Mouse (Mus musculus): Measurements from ENCODE around the gene Zfp91. TPM values are rescaled to one million over a fixed set of nuclear protein-coding genes. Genes with fewer than 3 reads are reported as not detected.
"Not testable (repeated sequence)": the region's sequence is repeated elsewhere in the genome, so short reads cannot be mapped to it uniquely, and the experiment has no call there.

Gene Zfp91
- polyA plus RNA-seq, 1 experiment from 2014 or later = 10.3 TPM

- ATAC-seq (ENCODE audit: insufficient number of reproducible peaks, insufficient read depth, low FRiP score, low read depth) = no peak
- Histone ChIP-seq H3K9ac (ENCODE audit: low read length) (no peak overlapping the region), H3K9me3 (ENCODE audit: control insufficient read depth, low read length) (no peaks in the 10 kb centered on the region), H3K36me3 (ENCODE audit: control insufficient read depth, insufficient read depth, low read length) (peaks cover 26% of the 10 kb centered on the region), H3K4me1 (ENCODE audit: control insufficient read depth in 2 of 2, insufficient read depth in 2 of 2, low read length in 2 of 2) (no peaks in the 10 kb centered on the region), H3K27me3 (ENCODE audit: control insufficient read depth, insufficient read depth, low read length) (no peaks in the 10 kb centered on the region), H3K4me2 (ENCODE audit: low read length) (no peak overlapping the region), H3K4me3 (ENCODE audit: control insufficient read depth in 1 of 2, insufficient read depth in 1 of 2, low read depth in 1 of 2, low read length in 2 of 2) (no peak overlapping the region), H3K27ac (replicated peaks in 1 of 2; ENCODE audit: control insufficient read depth in 1 of 2, insufficient read depth in 1 of 2, low read depth in 2 of 2, low read length in 2 of 2) (no peak overlapping the region)
- WGBS = 86% methylated on average over 2 of the region's 2 CpGs
These were observed 36.3 kb downstream of the Zfp91 start for GRCm38 (mm10) chr19:12759656-12760055.

- Histone ChIP-seq H3K4me1 (ENCODE audit: control insufficient read depth in 2 of 2, insufficient read depth in 2 of 2, low read length in 2 of 2) (no peaks in the 10 kb centered on the region), H3K4me2 (ENCODE audit: low read length) (no peak overlapping the region), H3K9ac (ENCODE audit: low read length) (no peak overlapping the region), H3K27me3 (ENCODE audit: control insufficient read depth, insufficient read depth, low read length) (no peaks in the 10 kb centered on the region), H3K36me3 (ENCODE audit: control insufficient read depth, insufficient read depth, low read length) (peaks cover 22% of the 10 kb centered on the region), H3K27ac (replicated peaks in 1 of 2; ENCODE audit: control insufficient read depth in 1 of 2, insufficient read depth in 1 of 2, low read depth in 2 of 2, low read length in 2 of 2) (no peak overlapping the region), H3K4me3 (ENCODE audit: control insufficient read depth in 1 of 2, insufficient read depth in 1 of 2, low read depth in 1 of 2, low read length in 2 of 2) (no peak overlapping the region), H3K9me3 (ENCODE audit: control insufficient read depth, low read length) (no peaks in the 10 kb centered on the region)
- 89% methylated on average over 1 of the region's 1 CpGs for WGBS
- ATAC-seq (ENCODE audit: insufficient number of reproducible peaks, insufficient read depth, low FRiP score, low read depth) = no peak
These were observed 36.9 kb downstream of the Zfp91 start for GRCm38 (mm10) chr19:12758936-12759478.

DNA sequence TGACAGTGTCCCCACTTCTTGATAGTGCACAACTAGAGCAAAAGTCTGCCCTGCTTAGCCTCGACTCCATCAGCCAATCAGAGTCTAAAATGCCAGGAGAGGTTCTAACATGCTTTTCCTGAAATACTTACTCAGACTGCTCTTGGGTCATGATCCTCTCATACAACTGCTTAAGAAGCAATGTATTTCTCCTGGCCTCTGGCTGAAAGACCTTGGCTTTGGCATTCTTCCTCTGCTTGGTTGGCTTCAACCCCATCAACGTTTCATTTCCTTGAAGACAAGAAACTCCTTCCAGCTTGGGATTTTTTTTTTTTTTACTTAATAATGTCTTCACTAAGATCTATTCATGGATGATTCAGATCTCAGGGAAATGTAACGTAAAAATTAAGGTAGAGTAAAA is 39.6 kb downstream of the Zfp91 start:
- no peak overlapping the region for H3K27ac ChIP-seq (replicated peaks in 1 of 2; ENCODE audit: control insufficient read depth in 1 of 2, insufficient read depth in 1 of 2, low read depth in 2 of 2, low read length in 2 of 2)
- WGBS = 71% methylated on average over 3 of the region's 3 CpGs
- no peak overlapping the region for H3K4me3 ChIP-seq (ENCODE audit: control insufficient read depth in 1 of 2, insufficient read depth in 1 of 2, low read depth in 1 of 2, low read length in 2 of 2)
- no peaks in the 10 kb centered on the region for H3K4me1 ChIP-seq (ENCODE audit: control insufficient read depth in 2 of 2, insufficient read depth in 2 of 2, low read length in 2 of 2)
- H3K9me3 ChIP-seq (ENCODE audit: control insufficient read depth, low read length) = no peaks in the 10 kb centered on the region
- H3K4me2 ChIP-seq (ENCODE audit: low read length) = no peak overlapping the region
- H3K36me3 ChIP-seq (ENCODE audit: control insufficient read depth, insufficient read depth, low read length) = no peaks in the 10 kb centered on the region
- ATAC-seq (ENCODE audit: insufficient number of reproducible peaks, insufficient read depth, low FRiP score, low read depth) = no peak
- H3K9ac ChIP-seq (ENCODE audit: low read length) = no peak overlapping the region
- no peaks in the 10 kb centered on the region for H3K27me3 ChIP-seq (ENCODE audit: control insufficient read depth, insufficient read depth, low read length)

DNA sequence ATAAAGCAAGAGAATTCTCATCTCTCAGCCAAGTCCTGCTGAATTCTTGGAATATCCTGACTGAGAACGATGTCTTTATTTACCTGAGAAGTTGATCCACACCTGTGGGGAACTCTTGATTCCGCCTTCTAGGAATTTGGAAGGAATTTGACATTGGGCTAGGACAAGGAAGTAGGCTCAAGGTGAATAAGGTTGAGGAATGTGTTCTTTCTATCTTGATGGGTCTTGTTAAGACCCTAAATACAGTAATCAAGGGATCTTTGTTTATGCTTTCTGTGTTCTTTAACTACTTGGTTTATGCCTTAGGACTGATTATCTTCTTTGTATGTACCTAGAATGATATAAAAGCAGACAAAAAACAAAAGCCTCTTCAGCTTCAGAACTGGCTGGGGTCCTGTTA is 64.0 kb downstream of the Zfp91 start:
- H3K4me2 ChIP-seq (ENCODE audit: low read length) = no peak overlapping the region
- no peak overlapping the region for H3K4me3 ChIP-seq (ENCODE audit: control insufficient read depth in 1 of 2, insufficient read depth in 1 of 2, low read depth in 1 of 2, low read length in 2 of 2)
- no peak overlapping the region for H3K27ac ChIP-seq (replicated peaks in 1 of 2; ENCODE audit: control insufficient read depth in 1 of 2, insufficient read depth in 1 of 2, low read depth in 2 of 2, low read length in 2 of 2)
- WGBS = 77% methylated on average over 2 of the region's 2 CpGs
- no peaks in the 10 kb centered on the region for H3K4me1 ChIP-seq (ENCODE audit: control insufficient read depth in 2 of 2, insufficient read depth in 2 of 2, low read length in 2 of 2)
- no peaks in the 10 kb centered on the region for H3K9me3 ChIP-seq (ENCODE audit: control insufficient read depth, low read length)
- no peaks in the 10 kb centered on the region for H3K27me3 ChIP-seq (ENCODE audit: control insufficient read depth, insufficient read depth, low read length)
- no peak overlapping the region for H3K9ac ChIP-seq (ENCODE audit: low read length)
- no peak for ATAC-seq (ENCODE audit: insufficient number of reproducible peaks, insufficient read depth, low FRiP score, low read depth)
- no peaks in the 10 kb centered on the region for H3K36me3 ChIP-seq (ENCODE audit: control insufficient read depth, insufficient read depth, low read length)

DNA sequence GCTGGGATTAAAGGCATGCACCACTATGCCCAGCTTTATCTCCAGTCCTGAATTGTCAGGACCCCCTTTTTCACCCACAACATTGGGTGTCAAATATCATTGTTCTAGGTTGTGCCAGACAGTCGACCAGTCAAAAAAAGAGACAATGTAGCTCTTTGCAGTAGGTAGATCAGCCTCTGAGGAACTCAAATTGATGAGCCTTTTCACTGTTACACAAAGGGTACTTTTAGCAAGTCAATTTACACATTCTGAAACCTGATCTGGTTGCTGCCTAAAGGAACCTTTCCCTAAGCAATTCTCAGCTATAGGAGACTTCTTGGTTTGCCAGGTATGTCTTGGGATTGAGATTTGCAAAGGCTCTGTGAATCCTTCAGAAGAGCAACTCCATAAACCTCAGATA is 64.9 kb downstream of the Zfp91 start:
- Histone ChIP-seq H3K9ac (ENCODE audit: low read length) (no peak overlapping the region), H3K36me3 (ENCODE audit: control insufficient read depth, insufficient read depth, low read length) (no peaks in the 10 kb centered on the region), H3K4me1 (ENCODE audit: control insufficient read depth in 2 of 2, insufficient read depth in 2 of 2, low read length in 2 of 2) (no peaks in the 10 kb centered on the region), H3K4me3 (ENCODE audit: control insufficient read depth in 1 of 2, insufficient read depth in 1 of 2, low read depth in 1 of 2, low read length in 2 of 2) (no peak overlapping the region), H3K27me3 (ENCODE audit: control insufficient read depth, insufficient read depth, low read length) (no peaks in the 10 kb centered on the region), H3K27ac (replicated peaks in 1 of 2; ENCODE audit: control insufficient read depth in 1 of 2, insufficient read depth in 1 of 2, low read depth in 2 of 2, low read length in 2 of 2) (no peak overlapping the region), H3K4me2 (ENCODE audit: low read length) (no peak overlapping the region), H3K9me3 (ENCODE audit: control insufficient read depth, low read length) (no peaks in the 10 kb centered on the region)
- ATAC-seq (ENCODE audit: insufficient number of reproducible peaks, insufficient read depth, low FRiP score, low read depth) = no peak
- WGBS = 55% methylated on average over 1 of the region's 1 CpGs

DNA sequence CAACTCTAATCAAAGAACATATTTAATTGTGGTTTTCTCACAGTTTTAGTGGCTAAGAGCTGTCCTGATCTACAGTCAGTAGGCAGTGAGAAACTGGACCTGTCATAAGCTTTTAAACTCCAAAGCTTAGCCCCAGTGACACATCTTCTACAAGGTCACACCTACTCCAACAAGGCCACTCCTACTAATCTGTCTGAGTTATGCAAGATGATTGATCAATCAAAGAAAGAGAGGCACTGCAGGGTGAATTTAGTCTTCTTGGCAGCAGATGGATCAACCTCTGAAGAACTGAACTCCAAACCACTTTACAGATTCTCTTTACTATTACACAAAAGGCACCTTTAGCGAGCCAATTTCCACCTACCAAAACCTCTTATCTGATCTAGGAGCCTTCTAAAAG is 70.1 kb downstream of the Zfp91 start:
- no peak overlapping the region for H3K27ac ChIP-seq (replicated peaks in 1 of 2; ENCODE audit: control insufficient read depth in 1 of 2, insufficient read depth in 1 of 2, low read depth in 2 of 2, low read length in 2 of 2)
- no peaks in the 10 kb centered on the region for H3K36me3 ChIP-seq (ENCODE audit: control insufficient read depth, insufficient read depth, low read length)
- no peak for ATAC-seq (ENCODE audit: insufficient number of reproducible peaks, insufficient read depth, low FRiP score, low read depth)
- no peak overlapping the region for H3K4me2 ChIP-seq (ENCODE audit: low read length)
- H3K9ac ChIP-seq (ENCODE audit: low read length) = no peak overlapping the region
- H3K4me3 ChIP-seq (ENCODE audit: control insufficient read depth in 1 of 2, insufficient read depth in 1 of 2, low read depth in 1 of 2, low read length in 2 of 2) = no peak overlapping the region
- H3K4me1 ChIP-seq (ENCODE audit: control insufficient read depth in 2 of 2, insufficient read depth in 2 of 2, low read length in 2 of 2) = no peaks in the 10 kb centered on the region
- 69% methylated on average over 1 of the region's 1 CpGs for WGBS
- no peaks in the 10 kb centered on the region for H3K9me3 ChIP-seq (ENCODE audit: control insufficient read depth, low read length)
- no peaks in the 10 kb centered on the region for H3K27me3 ChIP-seq (ENCODE audit: control insufficient read depth, insufficient read depth, low read length)

- H3K4me2 ChIP-seq (ENCODE audit: low read length) = no peak overlapping the region
- H3K4me1 ChIP-seq (ENCODE audit: control insufficient read depth in 2 of 2, insufficient read depth in 2 of 2, low read length in 2 of 2) = no peaks in the 10 kb centered on the region
- no peaks in the 10 kb centered on the region for H3K27me3 ChIP-seq (ENCODE audit: control insufficient read depth, insufficient read depth, low read length)
- H3K27ac ChIP-seq (replicated peaks in 1 of 2; ENCODE audit: control insufficient read depth in 1 of 2, insufficient read depth in 1 of 2, low read depth in 2 of 2, low read length in 2 of 2) = no peak overlapping the region
- H3K36me3 ChIP-seq (ENCODE audit: control insufficient read depth, insufficient read depth, low read length) = no peaks in the 10 kb centered on the region
- no peak for ATAC-seq (ENCODE audit: insufficient number of reproducible peaks, insufficient read depth, low FRiP score, low read depth)
- WGBS = 70% methylated on average over 2 of the region's 3 CpGs
- H3K4me3 ChIP-seq (ENCODE audit: control insufficient read depth in 1 of 2, insufficient read depth in 1 of 2, low read depth in 1 of 2, low read length in 2 of 2) = no peak overlapping the region
- no peaks in the 10 kb centered on the region for H3K9me3 ChIP-seq (ENCODE audit: control insufficient read depth, low read length)
- no peak overlapping the region for H3K9ac ChIP-seq (ENCODE audit: low read length)
These were observed 73.6 kb downstream of the Zfp91 start for GRCm38 (mm10) chr19:12722308-12722707.

DNA sequence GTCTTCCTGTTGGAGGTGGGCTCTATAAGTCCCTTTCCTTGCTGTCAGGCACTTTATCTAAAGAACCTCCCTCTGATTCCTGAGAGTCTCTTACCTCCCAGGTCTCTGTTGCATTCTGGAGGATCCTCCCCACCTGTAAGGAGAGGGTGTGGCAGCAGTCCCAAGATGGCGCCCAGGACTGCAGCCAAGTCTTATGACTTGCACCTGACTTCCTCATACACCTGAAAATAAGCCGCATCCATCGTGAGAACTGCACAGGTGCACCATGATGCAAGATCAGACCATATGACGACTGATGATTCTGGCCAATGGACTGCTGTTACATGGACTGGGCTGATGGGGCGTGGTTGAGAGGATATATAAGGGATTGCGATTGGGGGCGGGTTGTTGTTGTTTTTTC is 74.3 kb downstream of the Zfp91 start:
- H3K4me2 ChIP-seq (ENCODE audit: low read length); H3K27ac ChIP-seq (replicated peaks in 1 of 2; ENCODE audit: control insufficient read depth in 1 of 2, insufficient read depth in 1 of 2, low read depth in 2 of 2, low read length in 2 of 2); H3K36me3 ChIP-seq (ENCODE audit: control insufficient read depth, insufficient read depth, low read length); H3K27me3 ChIP-seq (ENCODE audit: control insufficient read depth, insufficient read depth, low read length); H3K4me1 ChIP-seq (ENCODE audit: control insufficient read depth in 2 of 2, insufficient read depth in 2 of 2, low read length in 2 of 2); H3K4me3 ChIP-seq (ENCODE audit: control insufficient read depth in 1 of 2, insufficient read depth in 1 of 2, low read depth in 1 of 2, low read length in 2 of 2); ATAC-seq (ENCODE audit: insufficient number of reproducible peaks, insufficient read depth, low FRiP score, low read depth); H3K9ac ChIP-seq (ENCODE audit: low read length); H3K9me3 ChIP-seq (ENCODE audit: control insufficient read depth, low read length): not testable (repeated sequence)
- WGBS = 85% methylated on average over 7 of the region's 7 CpGs
